Mouse (Mus musculus) bone marrow macrophage, adult 2 months (primary cell): ENCODE data around the gene Sit1.
A peak's percentile ranks its signal among the peaks of the same experiment; 100 is the strongest.

Experiments used
- CTCF ChIP-seq: IDR thresholded peaks from 2 replicates; pipeline ENCODE4 v1.5.1; 2012; ENCODE audit warnings: low read depth, mild to moderate bottlenecking, low read length, moderate library complexity
- POLR2A ChIP-seq: IDR thresholded peaks from 2 replicates; pipeline ENCODE4 v1.6.1; 2012; ENCODE audit warnings: mild to moderate bottlenecking, low read depth, low read length, borderline replicate concordance

GRCm38 (mm10) chr4:43442044-43442443 is 41.5 kb downstream of the Sit1 start:
- TF ChIP-seq POLR2A (no peak), CTCF (peak; percentile 47; the same call in 1 of the 2 replicates)
